Mouse (Mus musculus): ENCODE data around the gene Selenof. TPM values are rescaled to one million over a fixed set of nuclear protein-coding genes. Genes with fewer than 3 reads are reported as not detected.

The Selenof gene
- polyA plus RNA-seq, 1 experiment from 2014 or later = 370 TPM

GRCm38 (mm10) chr3:144570816-144571487 is 848 bp downstream of the Selenof start:
- Histone ChIP-seq H3K27ac (ENCODE audit: low read depth, low read length) (peak overlapping the region; percentile 74), H3K4me3 (ENCODE audit: low read depth, low read length) (peak overlapping the region; percentile 94), H3K9me3 (ENCODE audit: control insufficient read depth, low read length) (no peaks in the 10 kb centered on the region), H3K27me3 (replicated peaks; ENCODE audit: control insufficient read depth, insufficient read depth, low read length) (no peaks in the 10 kb centered on the region), H3K9ac (ENCODE audit: low read depth, low read length) (peak overlapping the region; percentile 97), H3K36me3 (ENCODE audit: control insufficient read depth, insufficient read depth, low read length) (peaks cover 9% of the 10 kb centered on the region; the same call in 1 of the 2 replicates), H3K4me1 (replicated peaks; ENCODE audit: control insufficient read depth, insufficient read depth, low read length) (peaks cover 8% of the 10 kb centered on the region), H3K4me2 (peak overlapping the region; percentile 71)
- WGBS = under 1% methylated on average over 25 of the region's 25 CpGs
- ATAC-seq (replicated peaks; ENCODE audit: low FRiP score) (no peak), DNase-seq (ENCODE audit: low spot score) (no peak)

DNA sequence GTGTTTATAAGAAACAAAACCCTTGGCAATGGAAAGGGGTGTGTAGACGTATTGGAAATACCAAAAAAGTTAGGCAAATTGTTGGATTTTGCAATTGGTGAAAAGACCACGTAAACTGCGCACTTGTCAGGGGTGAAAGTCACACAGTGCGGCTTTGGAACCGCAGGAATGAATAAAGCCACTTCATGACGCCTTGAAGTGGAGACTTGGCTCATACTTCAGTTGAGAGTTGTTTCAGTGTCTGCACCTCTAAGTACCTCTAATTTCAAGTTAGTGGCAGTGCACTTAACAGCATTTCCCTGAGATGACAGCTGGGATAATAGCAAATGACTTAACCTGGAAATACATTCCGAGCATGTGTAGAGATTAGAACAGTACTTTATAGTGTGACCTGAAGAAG is 4.2 kb downstream of the Selenof start:
- Histone ChIP-seq H3K27me3 (replicated peaks; ENCODE audit: control insufficient read depth, insufficient read depth, low read length) (no peaks in the 10 kb centered on the region), H3K4me1 (replicated peaks; ENCODE audit: control insufficient read depth, insufficient read depth, low read length) (peaks cover 14% of the 10 kb centered on the region), H3K4me2 (no peak overlapping the region), H3K27ac (ENCODE audit: low read depth, low read length) (no peak overlapping the region), H3K36me3 (ENCODE audit: control insufficient read depth, insufficient read depth, low read length) (peaks cover 14% of the 10 kb centered on the region), H3K9ac (ENCODE audit: low read depth, low read length) (no peak overlapping the region), H3K4me3 (ENCODE audit: low read depth, low read length) (no peak overlapping the region), H3K9me3 (ENCODE audit: control insufficient read depth, low read length) (no peaks in the 10 kb centered on the region)
- ATAC-seq (replicated peaks; ENCODE audit: low FRiP score) = no peak
- no peak for DNase-seq (ENCODE audit: low spot score)
- WGBS = 93% methylated on average over 7 of the region's 7 CpGs

- DNase-seq (ENCODE audit: low spot score) = no peak
- Histone ChIP-seq H3K36me3 (ENCODE audit: control insufficient read depth, insufficient read depth, low read length) (peaks cover 19% of the 10 kb centered on the region), H3K4me3 (ENCODE audit: low read depth, low read length) (no peak overlapping the region), H3K27me3 (replicated peaks; ENCODE audit: control insufficient read depth, insufficient read depth, low read length) (no peaks in the 10 kb centered on the region), H3K9ac (ENCODE audit: low read depth, low read length) (no peak overlapping the region), H3K27ac (ENCODE audit: low read depth, low read length) (no peak overlapping the region), H3K9me3 (ENCODE audit: control insufficient read depth, low read length) (no peaks in the 10 kb centered on the region), H3K4me2 (no peak overlapping the region), H3K4me1 (replicated peaks; ENCODE audit: control insufficient read depth, insufficient read depth, low read length) (peaks cover 16% of the 10 kb centered on the region)
- ATAC-seq (replicated peaks; ENCODE audit: low FRiP score) = no peak
- WGBS = 78% methylated on average over 10 of the region's 10 CpGs
These were observed 7.5 kb downstream of the Selenof start for GRCm38 (mm10) chr3:144577366-144578340.

DNA sequence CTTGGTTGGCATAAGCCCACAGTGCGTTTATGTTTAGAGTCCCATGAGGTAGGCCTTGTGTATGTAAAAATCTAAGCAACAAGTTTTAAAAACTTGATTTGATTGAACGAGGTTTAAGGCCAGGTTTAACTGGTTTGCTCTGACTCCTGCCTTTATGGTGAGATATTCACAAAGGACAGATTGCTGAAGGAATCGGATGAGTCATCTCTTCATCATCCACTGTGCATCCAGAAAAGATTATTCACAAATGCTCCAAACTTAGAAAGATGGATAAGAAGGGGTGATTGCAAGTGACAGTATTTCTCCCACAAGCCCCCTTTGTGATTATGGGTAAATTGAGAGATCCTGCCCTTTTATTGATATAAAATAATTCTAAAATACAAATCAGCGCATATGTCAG is 8.8 kb downstream of the Selenof start:
- Histone ChIP-seq H3K27ac (ENCODE audit: low read depth, low read length) (no peak overlapping the region), H3K4me1 (replicated peaks; ENCODE audit: control insufficient read depth, insufficient read depth, low read length) (peaks cover 16% of the 10 kb centered on the region), H3K9me3 (ENCODE audit: control insufficient read depth, low read length) (no peaks in the 10 kb centered on the region), H3K4me2 (no peak overlapping the region), H3K4me3 (ENCODE audit: low read depth, low read length) (no peak overlapping the region), H3K36me3 (ENCODE audit: control insufficient read depth, insufficient read depth, low read length) (peaks cover 18% of the 10 kb centered on the region), H3K9ac (ENCODE audit: low read depth, low read length) (no peak overlapping the region), H3K27me3 (replicated peaks; ENCODE audit: control insufficient read depth, insufficient read depth, low read length) (no peaks in the 10 kb centered on the region)
- ATAC-seq (replicated peaks; ENCODE audit: low FRiP score) = no peak
- 90% methylated on average over 4 of the region's 4 CpGs for WGBS
- DNase-seq (ENCODE audit: low spot score) = no peak

GRCm38 (mm10) chr3:144579796-144580195 is 9.7 kb downstream of the Selenof start:
- DNase-seq (ENCODE audit: low spot score) (no peak), ATAC-seq (replicated peaks; ENCODE audit: low FRiP score) (peak; percentile 19; the same call in 1 of the 2 replicates)
- Histone ChIP-seq H3K4me2 (no peak overlapping the region), H3K9ac (ENCODE audit: low read depth, low read length) (no peak overlapping the region), H3K36me3 (ENCODE audit: control insufficient read depth, insufficient read depth, low read length) (peaks cover 14% of the 10 kb centered on the region), H3K4me3 (ENCODE audit: low read depth, low read length) (no peak overlapping the region), H3K9me3 (ENCODE audit: control insufficient read depth, low read length) (no peaks in the 10 kb centered on the region), H3K27ac (ENCODE audit: low read depth, low read length) (no peak overlapping the region), H3K4me1 (replicated peaks; ENCODE audit: control insufficient read depth, insufficient read depth, low read length) (peaks cover 18% of the 10 kb centered on the region), H3K27me3 (replicated peaks; ENCODE audit: control insufficient read depth, insufficient read depth, low read length) (no peaks in the 10 kb centered on the region)
- 79% methylated on average over 5 of the region's 5 CpGs for WGBS

- Histone ChIP-seq H3K27ac (ENCODE audit: low read depth, low read length) (no peak overlapping the region), H3K27me3 (replicated peaks; ENCODE audit: control insufficient read depth, insufficient read depth, low read length) (no peaks in the 10 kb centered on the region), H3K36me3 (ENCODE audit: control insufficient read depth, insufficient read depth, low read length) (peaks cover 12% of the 10 kb centered on the region), H3K4me3 (ENCODE audit: low read depth, low read length) (no peak overlapping the region), H3K4me1 (replicated peaks; ENCODE audit: control insufficient read depth, insufficient read depth, low read length) (peaks cover 18% of the 10 kb centered on the region), H3K4me2 (no peak overlapping the region), H3K9me3 (ENCODE audit: control insufficient read depth, low read length) (no peaks in the 10 kb centered on the region), H3K9ac (ENCODE audit: low read depth, low read length) (no peak overlapping the region)
- 79% methylated on average over 7 of the region's 7 CpGs for WGBS
- ATAC-seq (replicated peaks; ENCODE audit: low FRiP score) (no peak), DNase-seq (ENCODE audit: low spot score) (no peak)
These were observed 10.2 kb downstream of the Selenof start for GRCm38 (mm10) chr3:144580281-144580680.

DNA sequence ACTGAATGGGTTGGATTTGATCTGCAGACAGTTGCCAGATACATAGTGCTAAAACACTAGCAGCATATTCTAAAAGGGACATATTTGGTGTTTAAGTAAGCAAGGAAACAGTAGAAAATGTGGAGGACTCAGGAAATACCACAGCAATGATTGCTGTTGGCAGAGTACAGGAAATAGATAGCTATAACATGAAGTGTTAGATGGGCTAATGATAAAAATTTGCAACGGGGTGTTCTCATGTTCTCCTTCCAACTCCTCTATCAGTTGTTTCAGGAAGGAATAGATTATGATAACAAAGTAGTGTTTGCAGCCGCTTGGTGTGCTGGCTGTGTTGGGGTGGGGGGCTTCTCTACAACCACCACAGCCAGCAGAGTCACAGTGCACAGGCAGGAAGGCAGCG is 11.7 kb downstream of the Selenof start:
- 46% methylated on average over 3 of the region's 3 CpGs for WGBS

GRCm38 (mm10) chr3:144582306-144582705 is 12.2 kb downstream of the Selenof start:
- H3K4me3 ChIP-seq (ENCODE audit: low read depth, low read length) = no peak overlapping the region
- H3K9me3 ChIP-seq (ENCODE audit: control insufficient read depth, low read length) = no peaks in the 10 kb centered on the region
- DNase-seq (ENCODE audit: low spot score) (no peak), ATAC-seq (replicated peaks; ENCODE audit: low FRiP score) (no peak)
- H3K4me2 ChIP-seq = no peak overlapping the region
- 66% methylated on average over 4 of the region's 4 CpGs for WGBS
- H3K36me3 ChIP-seq (ENCODE audit: control insufficient read depth, insufficient read depth, low read length) = peaks cover 21% of the 10 kb centered on the region
- no peak overlapping the region for H3K27ac ChIP-seq (ENCODE audit: low read depth, low read length)
- H3K9ac ChIP-seq (ENCODE audit: low read depth, low read length) = no peak overlapping the region
- no peaks in the 10 kb centered on the region for H3K27me3 ChIP-seq (replicated peaks; ENCODE audit: control insufficient read depth, insufficient read depth, low read length)
- peaks cover 17% of the 10 kb centered on the region for H3K4me1 ChIP-seq (replicated peaks; ENCODE audit: control insufficient read depth, insufficient read depth, low read length)

More for the DNA sequence above, 11.7 kb downstream of the Selenof start:
- DNase-seq (ENCODE audit: low spot score) = no peak
- Histone ChIP-seq H3K9me3 (ENCODE audit: control insufficient read depth, low read length) (no peaks in the 10 kb centered on the region), H3K4me1 (replicated peaks; ENCODE audit: control insufficient read depth, insufficient read depth, low read length) (peaks cover 18% of the 10 kb centered on the region), H3K36me3 (ENCODE audit: control insufficient read depth, insufficient read depth, low read length) (peaks cover 16% of the 10 kb centered on the region), H3K4me2 (no peak overlapping the region), H3K4me3 (ENCODE audit: low read depth, low read length) (no peak overlapping the region), H3K27ac (ENCODE audit: low read depth, low read length) (0 out of 2 replicates have a peak overlapping the region, but pooled peaks have one; percentile 14), H3K27me3 (replicated peaks; ENCODE audit: control insufficient read depth, insufficient read depth, low read length) (no peaks in the 10 kb centered on the region), H3K9ac (ENCODE audit: low read depth, low read length) (no peak overlapping the region)
- no peak for ATAC-seq (replicated peaks; ENCODE audit: low FRiP score)

All from liver, embryonic 11.5 days (tissue).